Mouse (Mus musculus) bone marrow, adult 2 months (tissue): Measurements from ENCODE around the gene Tpp1.

Experiments
- CTCF ChIP-seq: fragments of 200-500 bp; IDR thresholded peaks from 2 replicates; pipeline ENCODE4 v1.5.1; 2011; ENCODE audit warnings: low read length, control low read depth; ENCODE audit not compliant: control insufficient read depth, insufficient read depth
- POLR2A ChIP-seq: fragments of 200-500 bp; IDR thresholded peaks from 2 replicates; pipeline ENCODE4 v1.6.1; 2011; ENCODE audit warnings: low read depth, mild to moderate bottlenecking, control low read depth, low read length, borderline replicate concordance; ENCODE audit not compliant: control insufficient read depth

- TF ChIP-seq POLR2A (no peak), CTCF (no peak)
Measured at GRCm38 (mm10) chr7:105733836-105734235, 18.2 kb downstream of the Tpp1 start.
